Mouse (Mus musculus) liver, postnatal 0 days (tissue): Measurements from ENCODE around the gene Crnn.

Experiments
- CTCF ChIP-seq: sonication (generic); IDR thresholded peaks from 2 replicates; pipeline ENCODE4 v1.5.1; 2016; ENCODE audit warnings: antibody characterized with exemption, low read depth
- EP300 ChIP-seq: IDR thresholded peaks from 2 replicates; pipeline ENCODE4 v1.6.1; 2016; ENCODE audit warnings: antibody characterized with exemption, low read depth, mild to moderate bottlenecking

GRCm38 (mm10) chr3:93128052-93128451 lies 16.5 kb upstream of the Crnn start:
- TF ChIP-seq CTCF (no peak), EP300 (no peak)
